Mouse (Mus musculus) ES-Bruce4 (cell line): ENCODE measurements around the gene Rsph1. TPM values are rescaled to one million over a fixed set of nuclear protein-coding genes. Genes with fewer than 3 reads are reported as not detected.

Experiments used
- H3K27ac ChIP-seq: 2 replicates; pipeline ENCODE4 v1.5.1; 2012; ENCODE audit warnings: low read length, inconsistent platforms; ENCODE audit not compliant: insufficient read depth
- H3K27me3 ChIP-seq: 2 replicates; pipeline ENCODE4 v1.6.1; 2012; ENCODE audit warnings: mild to moderate bottlenecking, low read length, inconsistent platforms; ENCODE audit not compliant: control insufficient read depth, poor library complexity, insufficient read depth, severe bottlenecking
- H3K36me3 ChIP-seq: 2 replicates; pipeline ENCODE4 v1.6.1; 2012; ENCODE audit warnings: inconsistent platforms, mild to moderate bottlenecking, low read length, moderate library complexity; ENCODE audit not compliant: control insufficient read depth, poor library complexity, insufficient read depth, severe bottlenecking
- H3K4me1 ChIP-seq: one replicate; pipeline ENCODE4 v1.8.1; 2011; ENCODE audit warnings: low read length; ENCODE audit not compliant: control insufficient read depth, insufficient read depth
- H3K4me3 ChIP-seq: 2 replicates; pipeline ENCODE4 v1.5.1; 2011; ENCODE audit warnings: low read depth, mild to moderate bottlenecking, low read length
- H3K9ac ChIP-seq: 2 replicates; pipeline ENCODE4 v1.6.1; 2012; ENCODE audit warnings: low read depth, mild to moderate bottlenecking, inconsistent platforms; ENCODE audit not compliant: poor library complexity, severe bottlenecking
- H3K9me3 ChIP-seq: replicated peaks from 2 replicates; pipeline ENCODE4 v1.6.1; 2012; ENCODE audit warnings: mild to moderate bottlenecking, low read length, inconsistent platforms; ENCODE audit not compliant: control insufficient read depth, poor library complexity, insufficient read depth, severe bottlenecking
- CTCF ChIP-seq: IDR thresholded peaks from one replicate; pipeline ENCODE4 v1.8.1; 2011; ENCODE audit warnings: low read depth, low read length
- EP300 ChIP-seq: IDR thresholded peaks from 2 replicates; pipeline ENCODE4 v1.6.1; 2011; ENCODE audit warnings: low read depth, low read length; ENCODE audit not compliant: insufficient read depth
- POLR2A ChIP-seq: IDR thresholded peaks from one replicate; pipeline ENCODE4 v1.8.1; 2011; ENCODE audit warnings: low read length; ENCODE audit not compliant: insufficient read depth
- polyA plus RNA-seq: library from polyadenylated mRNA; stranded (reverse); fragments of >200 nt; gene quantifications from 2 replicates; pipeline ENCODE4 v1.2.4, GENCODE M21; 2011; ENCODE audit warnings: low read depth; ENCODE audit not compliant: missing spikeins, insufficient read depth, insufficient read length

Rsph1 gene
- polyA plus RNA-seq, 1 experiment, result 11.5 TPM

DNA sequence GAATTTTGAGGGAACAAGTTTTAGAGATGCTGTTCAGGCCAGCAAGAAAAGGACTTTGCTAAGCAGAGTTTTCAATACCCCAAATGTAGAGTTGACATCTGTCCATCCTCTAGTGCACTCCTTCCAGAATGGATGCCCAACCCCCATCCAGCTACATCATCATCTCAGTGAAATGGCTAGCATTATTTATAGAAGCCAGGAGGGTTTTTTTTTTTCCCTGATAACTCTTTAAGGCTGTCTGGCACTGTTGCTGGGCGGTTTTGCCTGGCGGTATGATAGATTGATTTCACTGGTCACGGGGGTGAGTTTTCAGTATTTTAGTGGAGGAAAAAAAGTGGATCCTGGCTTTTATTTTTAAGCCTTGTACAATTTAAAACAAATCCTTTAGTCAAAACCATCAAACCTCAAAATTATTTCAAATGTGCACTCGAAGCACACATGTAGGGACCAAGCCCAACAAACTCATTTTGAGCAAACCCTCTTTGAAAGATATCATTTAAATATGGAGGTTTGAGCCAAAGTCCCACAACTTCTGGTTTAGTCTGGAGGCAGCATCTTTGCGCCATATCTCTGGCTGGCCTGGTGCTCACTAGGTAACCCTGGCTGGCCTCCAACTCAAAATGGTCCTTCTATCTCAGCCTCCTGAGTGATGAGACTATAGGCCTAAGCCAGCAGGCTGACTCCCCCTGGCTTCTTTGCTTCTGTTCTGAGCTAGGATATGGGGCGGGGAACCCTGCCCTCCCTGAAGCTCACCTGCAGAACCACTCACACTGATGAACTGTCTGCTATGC is 21.4 kb upstream of the Rsph1 start:
- no peaks in the 10 kb centered on the region for H3K27me3 ChIP-seq

DNA sequence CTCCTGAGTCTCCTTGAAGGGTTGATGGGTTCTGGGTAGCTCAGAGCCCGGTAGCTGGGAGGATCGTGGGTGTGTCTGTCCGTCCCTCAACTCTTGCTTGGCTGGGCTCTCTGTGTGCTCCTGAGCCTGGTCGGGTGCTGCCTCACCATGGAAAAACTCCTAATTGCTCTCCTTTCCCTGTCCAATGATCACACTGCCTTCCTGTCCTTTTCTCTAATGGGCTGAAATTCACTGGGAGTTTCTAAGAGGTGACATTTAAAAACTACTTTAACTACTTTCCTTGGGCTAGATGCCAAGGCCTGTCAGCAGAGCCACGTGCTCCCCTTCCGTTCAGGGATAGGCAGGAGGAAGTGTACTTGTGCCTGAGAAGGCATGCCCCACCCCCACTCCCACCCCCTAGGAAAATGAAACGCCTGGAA is 20.3 kb upstream of the Rsph1 start:
- Histone ChIP-seq H3K36me3 (no peaks in the 10 kb centered on the region), H3K9ac (peak overlapping the region; percentile 63), H3K27me3 (no peaks in the 10 kb centered on the region), H3K9me3 (no peaks in the 10 kb centered on the region), H3K4me1 (peaks cover 3% of the 10 kb centered on the region), H3K4me3 (peak overlapping the region; percentile 8; the same call in 1 of the 2 replicates), H3K27ac (peak overlapping the region; percentile 68; the same call in 1 of the 2 replicates)
- TF ChIP-seq POLR2A, result no peak
- 0 out of 2 replicates have a peak, but pooled peaks have one; percentile 24 for TF ChIP-seq EP300

More for the DNA sequence above, 21.4 kb upstream of the Rsph1 start:
- Histone ChIP-seq H3K36me3 (no peaks in the 10 kb centered on the region), H3K9ac (no peak overlapping the region), H3K4me1 (peaks cover 13% of the 10 kb centered on the region), H3K9me3 (no peaks in the 10 kb centered on the region), H3K27ac (0 out of 2 replicates have a peak overlapping the region, but pooled peaks have one; percentile 26), H3K4me3 (no peak overlapping the region)
- TF ChIP-seq POLR2A (no peak), CTCF (no peak), EP300 (no peak)

DNA sequence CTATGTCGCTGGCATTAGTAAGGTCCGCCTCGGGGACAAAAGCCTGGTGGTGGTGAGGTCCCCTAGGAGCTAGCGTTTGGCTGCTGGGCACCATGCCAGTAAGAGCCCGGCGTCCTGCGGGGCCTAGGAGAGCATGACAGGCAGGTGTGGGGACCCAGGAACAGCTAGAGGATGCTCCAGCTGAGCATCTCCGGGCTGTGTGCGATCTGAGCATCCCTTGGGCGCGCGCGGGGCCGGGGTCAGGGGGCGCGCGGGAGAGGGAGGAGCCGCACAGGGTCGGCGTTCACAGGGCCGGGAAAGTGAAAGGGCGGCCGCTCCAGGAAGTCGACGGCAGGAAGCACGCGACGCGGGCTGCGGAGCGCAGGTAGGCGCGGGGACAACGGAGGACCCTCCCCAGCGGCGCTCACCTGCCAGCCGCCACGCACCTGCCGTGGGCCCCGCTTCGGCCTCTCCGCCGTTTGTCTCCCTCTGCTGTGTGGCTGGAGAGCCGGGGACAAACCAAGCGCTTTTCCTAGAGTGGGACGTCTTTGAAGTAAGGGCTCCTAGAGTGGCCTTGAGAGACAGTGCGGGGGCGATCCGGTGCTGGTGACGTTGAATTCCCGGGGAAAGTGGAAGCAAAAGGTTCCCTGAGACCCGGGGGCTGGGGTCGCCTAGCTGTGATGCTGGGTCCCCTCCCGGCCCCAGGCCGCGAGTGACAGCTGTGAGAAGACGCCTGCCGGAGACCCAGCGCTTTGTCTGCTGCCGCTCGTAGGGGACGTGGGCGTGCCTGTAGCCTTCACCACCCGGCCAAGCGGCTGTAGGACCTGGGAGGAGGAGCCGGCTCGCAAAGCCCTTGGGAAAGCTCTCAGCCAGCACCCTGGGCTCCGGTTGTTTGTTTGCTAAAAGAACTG is 19.0 kb upstream of the Rsph1 start:
- H3K27ac ChIP-seq, result peak overlapping the region; percentile 68
- no peaks in the 10 kb centered on the region for H3K27me3 ChIP-seq
- H3K4me1 ChIP-seq, result peaks cover 1% of the 10 kb centered on the region
- no peaks in the 10 kb centered on the region for H3K9me3 ChIP-seq
- TF ChIP-seq EP300 (no peak), CTCF (no peak)
- H3K4me3 ChIP-seq, result peak overlapping the region; percentile 69
- peak overlapping the region; percentile 63 for H3K9ac ChIP-seq
- no peaks in the 10 kb centered on the region for H3K36me3 ChIP-seq

DNA sequence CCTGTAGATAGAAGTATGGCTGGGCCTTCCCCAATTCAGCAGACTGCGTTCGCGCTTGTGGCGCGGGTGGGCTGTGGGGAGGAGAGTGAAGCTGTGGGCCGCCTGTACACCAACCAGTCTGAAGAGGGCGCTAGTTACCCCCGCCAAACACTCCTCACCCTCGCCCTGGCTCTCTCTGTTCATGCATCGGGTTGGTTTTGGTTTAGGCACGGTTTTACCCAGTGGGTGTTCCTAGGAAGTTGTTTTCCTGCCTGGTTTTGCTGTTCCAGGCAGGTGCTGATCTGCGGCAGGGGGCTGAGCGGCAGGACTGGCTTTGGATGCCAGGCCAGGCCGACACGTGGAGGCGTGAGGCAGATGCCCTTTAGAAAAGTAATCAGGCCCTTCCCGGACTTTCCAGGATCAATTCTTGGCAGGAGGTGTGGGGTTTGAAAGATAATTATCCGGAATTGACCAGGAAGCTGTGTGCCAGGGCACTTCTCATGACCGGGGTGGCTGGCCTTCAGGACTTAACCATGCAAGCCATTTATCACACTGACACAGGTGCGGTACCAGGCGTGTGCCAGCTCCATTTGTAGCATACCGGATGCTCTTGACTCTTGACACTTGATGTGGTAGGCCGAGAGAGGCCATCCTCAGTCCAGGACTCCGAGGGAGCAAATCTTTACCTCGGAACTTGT is 18.2 kb upstream of the Rsph1 start:
- peak; percentile 89 for TF ChIP-seq CTCF
- no peak for TF ChIP-seq POLR2A
- Histone ChIP-seq H3K36me3 (no peaks in the 10 kb centered on the region), H3K4me3 (peak overlapping the region; percentile 69), H3K9me3 (no peaks in the 10 kb centered on the region), H3K27ac (peak overlapping the region; percentile 72), H3K27me3 (no peaks in the 10 kb centered on the region), H3K4me1 (peaks cover 4% of the 10 kb centered on the region), H3K9ac (peak overlapping the region; percentile 63)

DNA sequence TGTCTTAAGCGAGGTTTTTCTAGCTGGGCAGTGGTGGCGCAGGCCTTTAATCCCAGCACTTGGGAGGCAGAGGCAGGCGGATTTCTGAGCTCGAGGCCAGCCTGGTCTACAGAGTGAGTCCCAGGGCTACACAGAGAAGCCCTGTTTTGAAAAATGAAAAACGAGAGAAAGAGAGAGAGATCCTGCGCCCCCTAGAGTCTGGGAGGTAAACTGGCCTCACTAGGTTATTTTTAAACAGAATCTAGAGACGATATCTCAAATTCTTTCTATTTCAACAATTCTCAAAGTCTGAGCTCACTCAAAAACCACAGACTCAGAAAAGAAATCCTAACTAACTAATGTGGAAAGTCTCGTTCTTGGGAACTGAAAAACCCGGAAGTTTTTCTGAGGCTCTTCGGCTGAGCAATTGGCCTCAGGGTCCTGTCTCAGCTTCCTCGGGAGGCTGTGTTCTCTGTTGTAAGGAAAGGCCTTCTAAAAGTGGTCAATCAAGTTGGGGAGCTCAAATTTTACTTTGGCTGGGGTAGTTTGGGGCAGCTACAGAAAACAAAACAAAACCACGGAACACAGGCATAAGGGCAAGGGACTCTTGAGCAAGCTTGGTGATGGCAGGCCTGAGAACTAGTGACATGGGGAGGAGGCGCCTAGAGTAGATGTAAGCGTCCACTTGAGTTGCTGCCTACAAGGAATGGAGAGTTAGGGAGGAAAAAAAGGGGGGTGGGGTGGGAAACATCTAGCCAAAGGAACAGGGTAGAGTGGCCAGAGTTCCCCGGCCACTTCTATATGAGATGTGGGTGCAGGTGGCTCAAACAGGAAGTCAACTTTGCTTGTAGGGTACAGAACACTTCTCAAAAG is 17.4 kb upstream of the Rsph1 start:
- H3K36me3 ChIP-seq, result no peaks in the 10 kb centered on the region
- peaks cover 4% of the 10 kb centered on the region for H3K4me1 ChIP-seq
- H3K9ac ChIP-seq, result peak overlapping the region; percentile 63
- no peaks in the 10 kb centered on the region for H3K9me3 ChIP-seq
- H3K4me3 ChIP-seq, result no peak overlapping the region
- no peaks in the 10 kb centered on the region for H3K27me3 ChIP-seq
- peak overlapping the region; percentile 72 for H3K27ac ChIP-seq
- TF ChIP-seq CTCF, result peak; percentile 12
- no peak for TF ChIP-seq EP300
